Mouse (Mus musculus) lung, adult 2 months (tissue): ENCODE data around the gene Usp3.

Experiments used
- CTCF ChIP-seq: fragments of 200-500 bp; IDR thresholded peaks from 2 replicates; pipeline ENCODE4 v1.5.1; 2011; ENCODE audit warnings: mild to moderate bottlenecking, low read length, control low read depth; ENCODE audit not compliant: insufficient read depth
- POLR2A ChIP-seq: fragments of 200-500 bp; IDR thresholded peaks from 2 replicates; pipeline ENCODE4 v1.6.1; 2011; ENCODE audit warnings: low read depth, mild to moderate bottlenecking, control low read depth, low read length, borderline replicate concordance; ENCODE audit errors: extremely low read depth

GRCm38 (mm10) chr9:66516296-66516940 is 76.5 kb downstream of the Usp3 start:
- TF ChIP-seq POLR2A: no peak
- no peak for TF ChIP-seq CTCF
